10 mouse cellular contexts compared by ENCODE assay signal in genomic region chr5:24343379-24343778, GRCm38 (mm10). TPM values are rescaled to one million over a fixed set of nuclear protein-coding genes. Genes with fewer than 3 reads are reported as not detected.
DNase-seq lines count a peak whose midpoint lies in the region; ATAC-seq and TF ChIP-seq lines count a peak whose summit lies in the region.
"Had no signal": no experiment of that assay in that cellular context is flagged by ENCODE, and none has a peak within 500 bp of the region (broad histone marks: within the 10 kb centered on the region; RNA-seq: fewer than 3 reads in every experiment).

No protein-coding gene starts in this region.

- H3K27ac ChIP-seq in forebrain, embryonic 10.5 days = peak overlapping the region; percentile 85
- no peak overlapping the region for H3K27ac ChIP-seq in forebrain, postnatal 0 days (ENCODE audit: low read depth, low read length)
- H3K27ac ChIP-seq in lung, embryonic 14.5 days (ENCODE audit: low read depth) = no peak overlapping the region
- no peak overlapping the region for H3K27ac ChIP-seq in lung, postnatal 0 days (ENCODE audit: low read length)
- H3K27ac ChIP-seq in liver, embryonic 12.5 days = peak overlapping the region; percentile 46; the same call in 1 of the 2 replicates
- H3K27ac ChIP-seq in neural tube, embryonic 13.5 days (replicated peaks) = peak overlapping the region; percentile 97
- H3K27ac ChIP-seq: limb, embryonic 15.5 days had no signal

- peaks cover 38% of the 10 kb centered on the region for H3K27me3 ChIP-seq in forebrain, embryonic 10.5 days (ENCODE audit: poor library complexity, severe bottlenecking)
- no peaks in the 10 kb centered on the region for H3K27me3 ChIP-seq in forebrain, postnatal 0 days (ENCODE audit: insufficient read depth, low read length)
- no peaks in the 10 kb centered on the region for H3K27me3 ChIP-seq in lung, embryonic 14.5 days (ENCODE audit: insufficient read depth, low read length)
- H3K27me3 ChIP-seq in lung, postnatal 0 days (replicated peaks; ENCODE audit: insufficient read depth, low read length) = no peaks in the 10 kb centered on the region
- H3K27me3 ChIP-seq in liver, embryonic 12.5 days (replicated peaks) = peaks cover 48% of the 10 kb centered on the region
- no peaks in the 10 kb centered on the region for H3K27me3 ChIP-seq in neural tube, embryonic 13.5 days

- no peaks in the 10 kb centered on the region for H3K9me3 ChIP-seq in forebrain, embryonic 10.5 days
- H3K9me3 ChIP-seq in forebrain, postnatal 0 days (ENCODE audit: low read length) = no peaks in the 10 kb centered on the region
- H3K9me3 ChIP-seq in lung, embryonic 14.5 days (ENCODE audit: low read depth, low read length) = no peaks in the 10 kb centered on the region
- no peaks in the 10 kb centered on the region for H3K9me3 ChIP-seq in lung, postnatal 0 days (ENCODE audit: low read length)
- H3K9me3 ChIP-seq in liver, embryonic 12.5 days (replicated peaks) = no peaks in the 10 kb centered on the region
- no peaks in the 10 kb centered on the region for H3K9me3 ChIP-seq in neural tube, embryonic 13.5 days
- H3K9me3 ChIP-seq: limb, embryonic 15.5 days had no signal

- TF ChIP-seq CTCF in forebrain, postnatal 0 days (IDR thresholded peaks at IDR 0.05; ENCODE audit: low read depth) = no peak
- no peak for TF ChIP-seq CTCF in lung, embryonic 14.5 days (IDR thresholded peaks at IDR 0.05; ENCODE audit: low read depth)
- no peak for TF ChIP-seq CTCF in lung, postnatal 0 days (IDR thresholded peaks at IDR 0.05)

- no peak for ATAC-seq in forebrain, postnatal 0 days
- ATAC-seq in lung, embryonic 14.5 days (ENCODE audit: insufficient read depth) = no peak
- ATAC-seq in lung, postnatal 0 days = no peak
- ATAC-seq in liver, embryonic 12.5 days = peak; percentile 11; the same call in 1 of the 2 replicates
- no peak for ATAC-seq in neural tube, embryonic 13.5 days (ENCODE audit: low read depth)
- no peak for ATAC-seq in inflammation-experienced regulatory T-cells, adult 6 months

- H3K4me2 ChIP-seq in forebrain, postnatal 0 days (ENCODE audit: low read depth) = no peak overlapping the region
- 0 out of 2 replicates have a peak overlapping the region, but pooled peaks have one; percentile 43 for H3K4me2 ChIP-seq in lung, embryonic 14.5 days
- no peak overlapping the region for H3K4me2 ChIP-seq in lung, postnatal 0 days (replicated peaks; ENCODE audit: low read depth, low read length)
- H3K4me2 ChIP-seq in liver, embryonic 12.5 days = peak overlapping the region; percentile 18
- H3K4me2 ChIP-seq in neural tube, embryonic 13.5 days = no peak overlapping the region; the same call in 1 of the 2 replicates
- H3K4me2 ChIP-seq: limb, embryonic 15.5 days had no signal

- peaks cover 57% of the 10 kb centered on the region for H3K4me1 ChIP-seq in forebrain, embryonic 10.5 days
- H3K4me1 ChIP-seq in forebrain, postnatal 0 days (ENCODE audit: insufficient read depth) = peaks cover 19% of the 10 kb centered on the region
- H3K4me1 ChIP-seq in lung, embryonic 14.5 days (ENCODE audit: insufficient read depth) = peaks cover 44% of the 10 kb centered on the region
- peaks cover 11% of the 10 kb centered on the region; the same call in 1 of the 2 replicates for H3K4me1 ChIP-seq in lung, postnatal 0 days (ENCODE audit: insufficient read depth, low read depth, low read length)
- peaks cover 64% of the 10 kb centered on the region for H3K4me1 ChIP-seq in liver, embryonic 12.5 days
- peaks cover 53% of the 10 kb centered on the region for H3K4me1 ChIP-seq in neural tube, embryonic 13.5 days (replicated peaks)

- DNase-seq in forebrain, embryonic 10.5 days (ENCODE audit: extremely low spot score, low spot score) = no peak
- no peak for DNase-seq in forebrain, postnatal 0 days
- no peak for DNase-seq in lung, embryonic 14.5 days
- no peak for DNase-seq in lung, postnatal 0 days (ENCODE audit: low spot score)
- no peak for DNase-seq in natural killer cell, adult 2 months (ENCODE audit: low spot score in 2 of 2)
- DNase-seq: layer of hippocampus, adult 9-11 months had no signal

- no peak overlapping the region for H3K4me3 ChIP-seq in forebrain, embryonic 10.5 days
- no peak overlapping the region for H3K4me3 ChIP-seq in forebrain, postnatal 0 days (ENCODE audit: low read depth, low read length)
- no peak overlapping the region for H3K4me3 ChIP-seq in lung, embryonic 14.5 days (ENCODE audit: low read depth, low read length)
- no peak overlapping the region for H3K4me3 ChIP-seq in lung, postnatal 0 days (ENCODE audit: low read depth, low read length)
- H3K4me3 ChIP-seq in liver, embryonic 12.5 days = no peak overlapping the region
- no peak overlapping the region for H3K4me3 ChIP-seq in neural tube, embryonic 13.5 days
- H3K4me3 ChIP-seq: limb, embryonic 15.5 days had no signal

- no peak overlapping the region for H3K9ac ChIP-seq in forebrain, postnatal 0 days
- no peak overlapping the region for H3K9ac ChIP-seq in lung, embryonic 14.5 days
- H3K9ac ChIP-seq in lung, postnatal 0 days (replicated peaks; ENCODE audit: low read depth) = no peak overlapping the region
- H3K9ac ChIP-seq in liver, embryonic 12.5 days = no peak overlapping the region
- H3K9ac ChIP-seq in neural tube, embryonic 13.5 days = peak overlapping the region; percentile 70; the same call in 1 of the 2 replicates
- H3K9ac ChIP-seq: limb, embryonic 15.5 days had no signal

- TF ChIP-seq EP300 in lung, postnatal 0 days (IDR thresholded peaks at IDR 0.05) = no peak

- no peaks in the 10 kb centered on the region for H3K36me3 ChIP-seq in forebrain, embryonic 10.5 days (replicated peaks)
- no peaks in the 10 kb centered on the region for H3K36me3 ChIP-seq in forebrain, postnatal 0 days (ENCODE audit: insufficient read depth)
- no peaks in the 10 kb centered on the region for H3K36me3 ChIP-seq in lung, embryonic 14.5 days (ENCODE audit: insufficient read depth)
- no peaks in the 10 kb centered on the region for H3K36me3 ChIP-seq in lung, postnatal 0 days (ENCODE audit: insufficient read depth, low read length)
- no peaks in the 10 kb centered on the region for H3K36me3 ChIP-seq in liver, embryonic 12.5 days
- peaks cover 18% of the 10 kb centered on the region for H3K36me3 ChIP-seq in neural tube, embryonic 13.5 days
- H3K36me3 ChIP-seq: limb, embryonic 15.5 days had no signal

RNA-seq across cellular contexts. Expression of gene Kcnh2, which starts 8.0 kb away (rescaled TPM):
- 17.8 and 21.3 TPM in 2 replicates for polyA plus RNA-seq in forebrain, embryonic 10.5 days (2016; fragmentation: Nextera tagmentation; extraction: Ambion mirVana)
- total RNA-seq in forebrain, postnatal 0 days (2014; rRNA removed) = 13.5 and 21.2 TPM in 2 replicates
- polyA plus RNA-seq in forebrain, postnatal 0 days (2015; fragmentation: Nextera tagmentation; extraction: Ambion mirVana) = 4.7 and 6.8 TPM in 2 replicates
- polyA plus RNA-seq in lung, embryonic 14.5 days (2014; fragmentation: Nextera tagmentation; extraction: Ambion mirVana) = 3.9 and 5.5 TPM in 2 replicates
- polyA plus RNA-seq in lung, postnatal 0 days (2015; fragmentation: Nextera tagmentation; extraction: Ambion mirVana) = 5.0 and 5.8 TPM in 2 replicates
- polyA plus RNA-seq in liver, embryonic 12.5 days (2016; fragmentation: Nextera tagmentation; extraction: Ambion mirVana) = 0.89 and 1.6 TPM in 2 replicates
- 13.5 and 15.5 TPM in 2 replicates for polyA plus RNA-seq in neural tube, embryonic 13.5 days (2015; fragmentation: Nextera tagmentation; extraction: Ambion mirVana)
- under 1 TPM in 2 of 3 experiments, not detected in 1; 0.38 to 0.47 TPM for polyA plus RNA-seq in inflammation-experienced regulatory T-cells, adult 6 months (2017; shearing (Covaris generic))

RNA-seq across cellular contexts. Expression of gene Nos3, which starts 21.2 kb away (rescaled TPM):
- polyA plus RNA-seq in forebrain, embryonic 10.5 days (2016; fragmentation: Nextera tagmentation; extraction: Ambion mirVana) = 7.6 and 8.1 TPM in 2 replicates
- total RNA-seq in forebrain, postnatal 0 days (2014; rRNA removed) = 6.1 and 8.3 TPM in 2 replicates
- polyA plus RNA-seq in forebrain, postnatal 0 days (2015; fragmentation: Nextera tagmentation; extraction: Ambion mirVana) = 6.3 and 6.8 TPM in 2 replicates
- 13.8 and 15.7 TPM in 2 replicates for polyA plus RNA-seq in lung, embryonic 14.5 days (2014; fragmentation: Nextera tagmentation; extraction: Ambion mirVana)
- 20.3 and 26.5 TPM in 2 replicates for polyA plus RNA-seq in lung, postnatal 0 days (2015; fragmentation: Nextera tagmentation; extraction: Ambion mirVana)
- 4.4 and 4.9 TPM in 2 replicates for polyA plus RNA-seq in liver, embryonic 12.5 days (2016; fragmentation: Nextera tagmentation; extraction: Ambion mirVana)
- 9.3 and 9.6 TPM in 2 replicates for polyA plus RNA-seq in neural tube, embryonic 13.5 days (2015; fragmentation: Nextera tagmentation; extraction: Ambion mirVana)
- under 1 TPM in 2 of 3 experiments, not detected in 1; 0.08 to 0.17 TPM for polyA plus RNA-seq in inflammation-experienced regulatory T-cells, adult 6 months (2017; shearing (Covaris generic))

RNA-seq across cellular contexts. Expression of gene Atg9b, which starts 48.6 kb away (rescaled TPM):
- polyA plus RNA-seq in forebrain, embryonic 10.5 days (2016; fragmentation: Nextera tagmentation; extraction: Ambion mirVana) = 0.99 and 1.3 TPM in 2 replicates
- 8.0 and 9.5 TPM in 2 replicates for total RNA-seq in forebrain, postnatal 0 days (2014; rRNA removed)
- polyA plus RNA-seq in forebrain, postnatal 0 days (2015; fragmentation: Nextera tagmentation; extraction: Ambion mirVana) = 3.4 and 5.1 TPM in 2 replicates
- polyA plus RNA-seq in lung, embryonic 14.5 days (2014; fragmentation: Nextera tagmentation; extraction: Ambion mirVana) = 0.53 and 0.71 TPM in 2 replicates
- polyA plus RNA-seq in lung, postnatal 0 days (2015; fragmentation: Nextera tagmentation; extraction: Ambion mirVana) = 0.54 and 0.94 TPM in 2 replicates
- polyA plus RNA-seq in liver, embryonic 12.5 days (2016; fragmentation: Nextera tagmentation; extraction: Ambion mirVana) = 0.47 and 0.93 TPM in 2 replicates
- 1.1 TPM in 2 replicates for polyA plus RNA-seq in neural tube, embryonic 13.5 days (2015; fragmentation: Nextera tagmentation; extraction: Ambion mirVana)
- polyA plus RNA-seq in inflammation-experienced regulatory T-cells, adult 6 months (2017; shearing (Covaris generic)) = 1 to 10 TPM; 1.1 to 1.7 (median 1.4) TPM

RNA-seq across cellular contexts. Expression of gene Abcb8, which starts 50.1 kb away (rescaled TPM):
- polyA plus RNA-seq in forebrain, embryonic 10.5 days (2016; fragmentation: Nextera tagmentation; extraction: Ambion mirVana) = 57.1 and 61.8 TPM in 2 replicates
- total RNA-seq in forebrain, postnatal 0 days (2014; rRNA removed) = 58.2 and 64.1 TPM in 2 replicates
- polyA plus RNA-seq in forebrain, postnatal 0 days (2015; fragmentation: Nextera tagmentation; extraction: Ambion mirVana) = 38.7 and 44.6 TPM in 2 replicates
- polyA plus RNA-seq in lung, embryonic 14.5 days (2014; fragmentation: Nextera tagmentation; extraction: Ambion mirVana) = 39.4 and 43.5 TPM in 2 replicates
- polyA plus RNA-seq in lung, postnatal 0 days (2015; fragmentation: Nextera tagmentation; extraction: Ambion mirVana) = 22.4 and 25.6 TPM in 2 replicates
- 32.6 and 34.1 TPM in 2 replicates for polyA plus RNA-seq in liver, embryonic 12.5 days (2016; fragmentation: Nextera tagmentation; extraction: Ambion mirVana)
- 46.7 and 47.4 TPM in 2 replicates for polyA plus RNA-seq in neural tube, embryonic 13.5 days (2015; fragmentation: Nextera tagmentation; extraction: Ambion mirVana)
- polyA plus RNA-seq in inflammation-experienced regulatory T-cells, adult 6 months (2017; shearing (Covaris generic)) = 10 to 100 TPM; 15.5 to 26.5 (median 20.9) TPM

Comparison
In these comparisons a context has a peak if more than half of its experiments do, and no peak if none do; other contexts are left out.
1. H3K27ac ChIP-seq: peak in forebrain, embryonic 10.5 days (single experiment), liver, embryonic 12.5 days (single experiment) and neural tube, embryonic 13.5 days (single experiment); none in forebrain, postnatal 0 days (single experiment), lung, embryonic 14.5 days (single experiment) and lung, postnatal 0 days (single experiment).
2. H3K4me2 ChIP-seq: peak in lung, embryonic 14.5 days (single experiment) and liver, embryonic 12.5 days (single experiment); none in forebrain, postnatal 0 days (single experiment), lung, postnatal 0 days (single experiment) and neural tube, embryonic 13.5 days (single experiment).